Mouse (Mus musculus): ENCODE measurements around the gene Zdhhc8.

GRCm38 (mm10) chr16:18252736-18253135 is 17.8 kb upstream of the Zdhhc8 start:
- TF ChIP-seq CTCF (conservative IDR thresholded peaks at IDR 0.05; ENCODE audit: insufficient read depth, insufficient read length, low read depth, low read length) (no peak), POLR2A (IDR thresholded peaks at IDR 0.05; ENCODE audit: low read depth, low read length) (no peak)
